Mouse (Mus musculus) heart, embryonic 13.5 days (tissue): ENCODE measurements around the gene Wnt2. TPM values are rescaled to one million over a fixed set of nuclear protein-coding genes. Genes with fewer than 3 reads are reported as not detected.

Experiments used
- ATAC-seq: fragments of 200-750 bp; cut with Nextera tagmentation; 2 replicates; pipeline ENCODE4 v1.8.0; 2017; ENCODE audit warnings: moderate TSS enrichment; ENCODE audit not compliant: insufficient number of reproducible peaks, low FRiP score, low TSS enrichment; ENCODE audit errors: extremely low read depth
- H3K27ac ChIP-seq: fragments of 300-500 bp; sonication (generic); replicated peaks from 2 replicates; pipeline ENCODE4 v1.5.1; 2015; ENCODE audit warnings: moderate library complexity, mild to moderate bottlenecking, inconsistent platforms
- H3K27me3 ChIP-seq: fragments of 300-500 bp; sonication (generic); replicated peaks from 2 replicates; pipeline ENCODE4 v1.6.1; 2015; ENCODE audit warnings: mild to moderate bottlenecking, inconsistent platforms
- H3K36me3 ChIP-seq: fragments of 300-500 bp; sonication (generic); 2 replicates; pipeline ENCODE4 v1.6.1; 2015; ENCODE audit warnings: mild to moderate bottlenecking, inconsistent platforms
- H3K4me1 ChIP-seq: fragments of 300-500 bp; sonication (generic); 2 replicates; pipeline ENCODE4 v1.6.1; 2015; ENCODE audit warnings: inconsistent platforms
- H3K4me2 ChIP-seq: fragments of 300-500 bp; sonication (generic); 2 replicates; pipeline ENCODE4 v1.6.1; 2015; ENCODE audit warnings: inconsistent platforms, mild to moderate bottlenecking, moderate library complexity
- H3K4me3 ChIP-seq: fragments of 300-500 bp; sonication (generic); 2 replicates; pipeline ENCODE4 v1.5.1; 2015; ENCODE audit warnings: moderate library complexity, mild to moderate bottlenecking, inconsistent platforms
- H3K9ac ChIP-seq: fragments of 300-500 bp; sonication (generic); 2 replicates; pipeline ENCODE4 v1.6.1; 2015; ENCODE audit warnings: inconsistent platforms, mild to moderate bottlenecking, moderate library complexity
- H3K9me3 ChIP-seq: fragments of 300-500 bp; sonication (generic); 2 replicates; pipeline ENCODE4 v1.6.1; 2016; ENCODE audit warnings: inconsistent platforms
- WGBS: fragments of 180-500 bp; shearing (Covaris S2); methylation state at CpG from one replicate; pipeline ENCODE4 v1.1.7; 2015; ENCODE audit warnings: mixed read lengths; 5-methylcytosine and 5-hydroxymethylcytosine counted together
- polyA plus RNA-seq: library from polyadenylated mRNA; unstranded; fragments of >200 nt; fragmentation: Nextera tagmentation; extraction: Ambion mirVana; gene quantifications from 2 replicates; pipeline ENCODE4 v1.2.1, GENCODE M21; 2015

The Wnt2 gene
- polyA plus RNA-seq, 1 experiment from 2014 or later: 11.5 TPM

GRCm38 (mm10) chr6:17942344-17942743 is 88.0 kb downstream of the Wnt2 start:
- no peak overlapping the region for H3K4me2 ChIP-seq
- no peaks in the 10 kb centered on the region for H3K27me3 ChIP-seq
- no peak overlapping the region for H3K4me3 ChIP-seq
- 18% methylated on average over 7 of the region's 7 CpGs for WGBS
- peaks cover 59% of the 10 kb centered on the region for H3K4me1 ChIP-seq
- ATAC-seq: no peak
- 0 out of 2 replicates have a peak overlapping the region, but pooled peaks have one; percentile 26 for H3K27ac ChIP-seq
- no peaks in the 10 kb centered on the region for H3K9me3 ChIP-seq
- H3K36me3 ChIP-seq: peaks cover 14% of the 10 kb centered on the region; the same call in 1 of the 2 replicates
- no peak overlapping the region for H3K9ac ChIP-seq

- H3K27ac ChIP-seq: 0 out of 2 replicates have a peak overlapping the region, but pooled peaks have one; percentile 26
- no peak for ATAC-seq
- no peak overlapping the region for H3K4me3 ChIP-seq
Measured at GRCm38 (mm10) chr6:17941916-17942315, 88.5 kb downstream of the Wnt2 start.

More at GRCm38 (mm10) chr6:17941916-17942315, 88.5 kb downstream of the Wnt2 start:
- Histone ChIP-seq H3K4me1 (peaks cover 58% of the 10 kb centered on the region), H3K9me3 (no peaks in the 10 kb centered on the region), H3K27me3 (no peaks in the 10 kb centered on the region), H3K4me2 (no peak overlapping the region), H3K36me3 (peaks cover 14% of the 10 kb centered on the region; the same call in 1 of the 2 replicates), H3K9ac (no peak overlapping the region)
- 12% methylated on average over 2 of the region's 2 CpGs for WGBS

Other genes with a start within 250 kb of the Wnt2 start
- 0.27 and 0.44 TPM in 2 replicates for gene Asz1, start 78.5 kb upstream of the Wnt2 start, polyA plus RNA-seq
- gene Cftr, start 140.1 kb upstream of the Wnt2 start, polyA plus RNA-seq: 0.27 and 0.33 TPM in 2 replicates